Comparison of ENCODE assay signal across 8 mouse cellular contexts in the genomic region with DNA sequence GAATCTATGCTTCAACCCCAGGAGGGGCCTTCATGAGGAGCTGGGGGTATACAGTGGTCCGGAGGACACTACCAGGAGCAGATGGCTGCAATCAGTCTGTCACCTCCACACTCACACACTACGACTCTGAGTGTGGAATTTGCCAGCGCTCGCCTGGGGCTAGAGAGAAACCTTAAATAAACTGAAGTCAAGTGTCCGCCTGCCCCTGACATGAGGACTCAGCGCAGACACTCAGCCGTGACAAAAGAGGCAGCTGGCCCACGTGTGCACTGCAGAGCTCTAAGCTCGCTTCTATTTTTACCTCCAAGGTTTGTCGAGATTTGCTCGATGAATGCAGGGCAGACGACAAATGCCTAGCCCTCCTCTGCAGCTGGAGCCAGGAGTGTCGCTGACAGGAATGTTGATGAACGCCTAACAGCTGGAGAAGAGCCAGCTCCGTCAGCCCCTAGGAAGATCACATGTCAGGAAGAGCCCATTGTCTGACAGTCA. TPM values are rescaled to one million over a fixed set of nuclear protein-coding genes. Genes with fewer than 3 reads are reported as not detected.
DNase-seq lines count a peak whose midpoint lies in the region; ATAC-seq and TF ChIP-seq lines count a peak whose summit lies in the region.

No protein-coding gene starts in this region.

- in situ Hi-C loops in ES-E14 (cut with MboI; ENCODE audit: low sequenced_read_pairs in 2 of 2, unreplicated experiment in 2 of 2), result no loop called here

- H3K4me1 ChIP-seq in ES-E14 (ENCODE audit: control insufficient read depth in 2 of 2, insufficient read depth in 2 of 2, low read length in 2 of 2, poor library complexity in 1 of 2), result peaks cover 0 to 7% of the 10 kb centered on the region in 2 experiments; a peak in 1 of 4 replicates
- peaks cover 14% of the 10 kb centered on the region for H3K4me1 ChIP-seq in brown adipose tissue, adult 24 weeks (ENCODE audit: control insufficient read depth, insufficient read depth, insufficient read length, low read length)
- H3K4me1 ChIP-seq in heart, embryonic 14.5 days (ENCODE audit: control insufficient read depth in 2 of 2, insufficient read depth in 2 of 2, low read length in 2 of 2), result peaks cover 57 to 63% of the 10 kb centered on the region in 2 experiments

- H3K36me3 ChIP-seq in ES-E14 (ENCODE audit: control insufficient read depth, insufficient read depth, low read length, poor library complexity, severe bottlenecking) (no peaks in the 10 kb centered on the region), myocyte (ENCODE audit: control insufficient read depth, insufficient read depth) (no peaks in the 10 kb centered on the region)
- peaks cover 29% of the 10 kb centered on the region for H3K36me3 ChIP-seq in heart, embryonic 14.5 days (ENCODE audit: control insufficient read depth, insufficient read depth, low read length)

- TF ChIP-seq POLR2A in myocyte (IDR thresholded peaks at IDR 0.05; ENCODE audit: insufficient read length, low read depth), result peak; percentile 43

- no peak overlapping the region for H3K27ac ChIP-seq in ES-E14 (ENCODE audit: insufficient read depth, low read depth, low read length, poor library complexity, severe bottlenecking)
- H3K27ac ChIP-seq in brown adipose tissue, adult 24 weeks (replicated peaks; ENCODE audit: low read depth, low read length), result 0 out of 2 replicates have a peak overlapping the region, but pooled peaks have one; percentile 1
- peak overlapping the region; percentile 94 to 100 for H3K27ac ChIP-seq in heart, embryonic 14.5 days (replicated peaks in 1 of 2; ENCODE audit: control insufficient read depth in 1 of 2, insufficient read depth in 1 of 2, low read depth in 2 of 2, low read length in 2 of 2)

- DNase-seq in ES-E14 (ENCODE audit: low read depth, low spot score), result no peak
- peak; percentile 72 for DNase-seq in kidney, postnatal 10 days
- no peak for DNase-seq in cerebellum, adult 9-10 months
- DNase-seq in B cell, adult 2 months, result no peak
- DNase-seq in layer of hippocampus, adult 11-12 months (ENCODE audit: low spot score), result no peak

- peak overlapping the region; percentile 66 for H3K4me2 ChIP-seq in heart, embryonic 14.5 days (ENCODE audit: low read length)
- H3K4me2 ChIP-seq in myocyte (ENCODE audit: low read depth), result peak overlapping the region; percentile 47

- no peak overlapping the region for H3ac ChIP-seq in myocyte (ENCODE audit: control insufficient read depth, insufficient read length)

- no peaks in the 10 kb centered on the region for H3K79me2 ChIP-seq in myocyte (ENCODE audit: control insufficient read depth, insufficient read depth)

- 4% methylated on average over 15 of the region's 15 CpGs for WGBS in heart, embryonic 14.5 days

- ATAC-seq in heart, embryonic 14.5 days (ENCODE audit: insufficient number of reproducible peaks, insufficient read depth, low FRiP score, low read depth), result peak; percentile 81

- peak overlapping the region; percentile 50; the same call in 1 of the 2 replicates for H3K9ac ChIP-seq in ES-E14 (ENCODE audit: insufficient read depth, low read depth, low read length, poor library complexity, severe bottlenecking)
- H3K9ac ChIP-seq in heart, embryonic 14.5 days (ENCODE audit: low read length), result peak overlapping the region; percentile 82

- H3K4me3 ChIP-seq in ES-E14 (ENCODE audit: insufficient read depth in 1 of 2, low read depth in 1 of 2, low read length in 2 of 2, poor library complexity in 1 of 2, severe bottlenecking in 1 of 2) (peak overlapping the region; percentile 22 to 33; a peak in 3 of 4 replicates), myocyte (no peak overlapping the region)
- no peak overlapping the region for H3K4me3 ChIP-seq in brown adipose tissue, adult 24 weeks (ENCODE audit: insufficient read depth, low read depth, low read length)
- H3K4me3 ChIP-seq in heart, embryonic 14.5 days (ENCODE audit: control insufficient read depth in 1 of 2, insufficient read depth in 1 of 2, low read depth in 1 of 2, low read length in 2 of 2), result peak overlapping the region; percentile 32

- no peaks in the 10 kb centered on the region for H3K9me3 ChIP-seq in ES-E14 (ENCODE audit: control insufficient read depth, insufficient read depth, low read depth, low read length)
- H3K9me3 ChIP-seq in heart, embryonic 14.5 days (ENCODE audit: control insufficient read depth, low read length), result no peaks in the 10 kb centered on the region

- H3K27me3 ChIP-seq in heart, embryonic 14.5 days (ENCODE audit: control insufficient read depth, insufficient read depth, low read length), result no peaks in the 10 kb centered on the region
- H3K27me3 ChIP-seq in myocyte (ENCODE audit: control insufficient read depth, insufficient read depth, insufficient read length), result no peaks in the 10 kb centered on the region

TF ChIP-seq in ES-E14, 5 proteins besides CTCF, POLR2A, EP300 and RAD21:
- no peak for TF ChIP-seq ZNF384 (IDR thresholded peaks at IDR 0.05; ENCODE audit: low read depth, low read length)
- TF ChIP-seq HCFC1 (IDR thresholded peaks at IDR 0.05; ENCODE audit: borderline replicate concordance, insufficient read depth, low read length), result no peak
- TF ChIP-seq CHD2 (IDR thresholded peaks at IDR 0.05; ENCODE audit: low read depth, low read length), result no peak
TF ChIP-seq in ES-E14: peak in this region for 0.

TF ChIP-seq in myocyte, 11 proteins besides CTCF, POLR2A, EP300 and RAD21:
- TF ChIP-seq E2F4 (IDR thresholded peaks at IDR 0.05; ENCODE audit: insufficient read depth) (no peak), MAX (IDR thresholded peaks at IDR 0.05; ENCODE audit: low read depth) (no peak), SRF (IDR thresholded peaks at IDR 0.05; ENCODE audit: control insufficient read depth, insufficient read length, low read depth) (no peak), TCF12 (IDR thresholded peaks at IDR 0.05; ENCODE audit: insufficient read depth, poor library complexity, severe bottlenecking) (peak; percentile 95), USF1 (IDR thresholded peaks at IDR 0.05; ENCODE audit: low read depth) (peak; percentile 35), TCF3 (IDR thresholded peaks at IDR 0.05; ENCODE audit: insufficient read length, low read depth) (peak; percentile 89), POLR2AphosphoS2 (IDR thresholded peaks at IDR 0.05; ENCODE audit: insufficient read length, low read depth) (no peak), REST (IDR thresholded peaks at IDR 0.05; ENCODE audit: insufficient read depth, insufficient read length) (no peak), CEBPB (IDR thresholded peaks at IDR 0.05; ENCODE audit: insufficient read depth, poor library complexity, severe bottlenecking) (no peak), MYOG (IDR thresholded peaks at IDR 0.05; ENCODE audit: control insufficient read depth in 1 of 3, insufficient read depth in 1 of 3, insufficient read length in 2 of 3, low read depth in 2 of 3) (peak; percentile 93 to 97 (median 93)), MYOD1 (IDR thresholded peaks at IDR 0.05; ENCODE audit: control insufficient read depth in 1 of 3, insufficient read length in 2 of 3, low read depth in 2 of 3) (peak; percentile 75 to 94 (median 92))

RNA-seq across cellular contexts. Expression of gene Apol6, which starts 30.7 kb away (rescaled TPM):
- total RNA-seq in ES-E14 (2012; rRNA removed), result 3.0 and 3.3 TPM in 2 replicates
- polyA plus RNA-seq in brown adipose tissue, adult 24 weeks (2012; ENCODE audit: insufficient read depth, insufficient read length, missing spikeins), result 56.5 and 59.6 TPM in 2 replicates
- polyA plus RNA-seq in heart, embryonic 14.5 days (2014; fragmentation: Nextera tagmentation; extraction: Ambion mirVana), result 0.19 TPM in 2 replicates
- polyA plus RNA-seq in myocyte (2012; fragmentation: generic; extraction: Trizol), result 4.8 TPM

RNA-seq across cellular contexts. Expression of gene Mb, which starts 36.7 kb away (rescaled TPM):
- 0.32 TPM in 1 of 2 replicates, not detected in the other for total RNA-seq in ES-E14 (2012; rRNA removed)
- 78.0 and 123 TPM in 2 replicates for polyA plus RNA-seq in brown adipose tissue, adult 24 weeks (2012; ENCODE audit: insufficient read depth, insufficient read length, missing spikeins)
- polyA plus RNA-seq in heart, embryonic 14.5 days (2014; fragmentation: Nextera tagmentation; extraction: Ambion mirVana), result 807 and 810 TPM in 2 replicates
- 1,055 TPM for polyA plus RNA-seq in myocyte (2012; fragmentation: generic; extraction: Trizol)

Comparison
In these comparisons a context has a peak if more than half of its experiments do, and no peak if none do; other contexts are left out.
1. H3K4me3 ChIP-seq: peak in ES-E14 (2 of 2) and heart, embryonic 14.5 days (2 of 2); none in brown adipose tissue, adult 24 weeks (single experiment) and myocyte (single experiment).